Mouse (Mus musculus) embryonic facial prominence, embryonic 10.5 days (tissue): ENCODE data around the gene Prim1. TPM values are rescaled to one million over a fixed set of nuclear protein-coding genes. Genes with fewer than 3 reads are reported as not detected.
"Not testable (repeated sequence)": the region's sequence is repeated elsewhere in the genome, so short reads cannot be mapped to it uniquely, and the experiment has no call there.

Source experiments
- DNase-seq: peaks from one replicate; pipeline ENCODE4 v3.0.0-alpha.2; 2017; ENCODE audit warnings: low spot score
- H3K27ac ChIP-seq: fragments of 300-500 bp; sonication (generic); replicated peaks from 2 replicates; pipeline ENCODE4 v1.5.1; 2016; ENCODE audit warnings: mild to moderate bottlenecking
- H3K27me3 ChIP-seq: fragments of 300-500 bp; sonication (generic); replicated peaks from 2 replicates; pipeline ENCODE4 v1.6.1; 2016; ENCODE audit warnings: low read depth, mild to moderate bottlenecking; ENCODE audit not compliant: poor library complexity, severe bottlenecking
- H3K36me3 ChIP-seq: fragments of 300-500 bp; sonication (generic); replicated peaks from 2 replicates; pipeline ENCODE4 v1.6.1; 2016; ENCODE audit warnings: mild to moderate bottlenecking, moderate library complexity
- H3K4me1 ChIP-seq: fragments of 300-500 bp; sonication (generic); 2 replicates; pipeline ENCODE4 v1.6.1; 2016
- H3K4me3 ChIP-seq: fragments of 300-500 bp; sonication (generic); 2 replicates; pipeline ENCODE4 v1.5.1; 2016; ENCODE audit warnings: mild to moderate bottlenecking, moderate library complexity
- H3K9me3 ChIP-seq: fragments of 300-500 bp; sonication (generic); 2 replicates; pipeline ENCODE4 v1.6.1; 2016; ENCODE audit warnings: mild to moderate bottlenecking
- WGBS: fragments of 180-500 bp; shearing (Covaris S2); methylation state at CpG from one replicate; pipeline ENCODE4 v1.1.7; 2016; 5-methylcytosine and 5-hydroxymethylcytosine counted together
- polyA plus RNA-seq: library from polyadenylated mRNA; unstranded; fragments of >200 nt; fragmentation: Nextera tagmentation; extraction: Ambion mirVana; gene quantifications from 2 replicates; pipeline ENCODE4 v1.2.1, GENCODE M21; 2016

The Prim1 gene
- polyA plus RNA-seq, 1 experiment from 2014 or later = 111 TPM

GRCm38 (mm10) chr10:128040293-128040692 lies 25.3 kb downstream of the Prim1 start:
- DNase-seq = no peak
- no peak overlapping the region for H3K4me3 ChIP-seq
- H3K4me1 ChIP-seq = peaks cover 52% of the 10 kb centered on the region
- H3K27ac ChIP-seq = no peak overlapping the region
- H3K36me3 ChIP-seq = peaks cover 85% of the 10 kb centered on the region
- no peaks in the 10 kb centered on the region for H3K9me3 ChIP-seq
- WGBS = 97% methylated on average over 5 of the region's 5 CpGs
- no peaks in the 10 kb centered on the region for H3K27me3 ChIP-seq

GRCm38 (mm10) chr10:128041636-128042035 lies 26.7 kb downstream of the Prim1 start:
- peaks cover 99% of the 10 kb centered on the region for H3K36me3 ChIP-seq
- DNase-seq = no peak
- WGBS = 75% methylated on average over 4 of the region's 4 CpGs
- no peaks in the 10 kb centered on the region for H3K9me3 ChIP-seq
- H3K27me3 ChIP-seq = no peaks in the 10 kb centered on the region
- peaks cover 52% of the 10 kb centered on the region for H3K4me1 ChIP-seq
- no peak overlapping the region for H3K27ac ChIP-seq
- H3K4me3 ChIP-seq = no peak overlapping the region

GRCm38 (mm10) chr10:128042466-128042865 lies 27.5 kb downstream of the Prim1 start:
- 92% methylated on average over 3 of the region's 3 CpGs for WGBS
- peaks cover 100% of the 10 kb centered on the region for H3K36me3 ChIP-seq

GRCm38 (mm10) chr10:128043041-128043835 lies 28.3 kb downstream of the Prim1 start:
- Histone ChIP-seq H3K4me3 (peak overlapping the region; percentile 0; the same call in 1 of the 2 replicates), H3K4me1 (peaks cover 36% of the 10 kb centered on the region), H3K9me3 (no peaks in the 10 kb centered on the region), H3K36me3 (peaks cover 100% of the 10 kb centered on the region), H3K27ac (no peak overlapping the region), H3K27me3 (no peaks in the 10 kb centered on the region)
- 78% methylated on average over 3 of the region's 3 CpGs for WGBS
- DNase-seq = no peak

More at GRCm38 (mm10) chr10:128042466-128042865, 27.5 kb downstream of the Prim1 start:
- no peaks in the 10 kb centered on the region for H3K27me3 ChIP-seq
- H3K4me3 ChIP-seq = no peak overlapping the region
- peaks cover 44% of the 10 kb centered on the region for H3K4me1 ChIP-seq
- H3K27ac ChIP-seq = no peak overlapping the region
- H3K9me3 ChIP-seq = no peaks in the 10 kb centered on the region
- no peak for DNase-seq

GRCm38 (mm10) chr10:128048157-128048556 lies 33.2 kb downstream of the Prim1 start:
- H3K9me3 ChIP-seq = no peaks in the 10 kb centered on the region
- DNase-seq = no peak
- H3K4me1 ChIP-seq = peaks cover 17% of the 10 kb centered on the region
- peaks cover 90% of the 10 kb centered on the region for H3K36me3 ChIP-seq
- H3K27ac ChIP-seq = no peak overlapping the region
- WGBS = 96% methylated on average over 8 of the region's 8 CpGs
- no peak overlapping the region for H3K4me3 ChIP-seq
- H3K27me3 ChIP-seq = no peaks in the 10 kb centered on the region

GRCm38 (mm10) chr10:128049741-128050140 lies 34.8 kb downstream of the Prim1 start:
- no peak for DNase-seq
- no peaks in the 10 kb centered on the region for H3K27me3 ChIP-seq
- H3K4me1 ChIP-seq = peaks cover 2% of the 10 kb centered on the region
- H3K36me3 ChIP-seq = peaks cover 74% of the 10 kb centered on the region
- no peaks in the 10 kb centered on the region for H3K9me3 ChIP-seq
- 95% methylated on average over 2 of the region's 2 CpGs for WGBS
- H3K4me3 ChIP-seq = no peak overlapping the region
- H3K27ac ChIP-seq = no peak overlapping the region

- Histone ChIP-seq H3K27ac (no peak overlapping the region), H3K9me3 (no peaks in the 10 kb centered on the region), H3K36me3 (peaks cover 68% of the 10 kb centered on the region), H3K4me3 (no peak overlapping the region), H3K27me3 (no peaks in the 10 kb centered on the region), H3K4me1 (no peaks in the 10 kb centered on the region)
- 85% methylated on average over 2 of the region's 2 CpGs for WGBS
- DNase-seq = no peak
Observed at GRCm38 (mm10) chr10:128050355-128050754, 35.4 kb downstream of the Prim1 start.

GRCm38 (mm10) chr10:128051589-128051988 lies 36.6 kb downstream of the Prim1 start:
- Histone ChIP-seq H3K27ac (no peak overlapping the region), H3K4me1 (no peaks in the 10 kb centered on the region), H3K9me3 (no peaks in the 10 kb centered on the region), H3K27me3 (no peaks in the 10 kb centered on the region), H3K4me3 (no peak overlapping the region), H3K36me3 (peaks cover 56% of the 10 kb centered on the region)
- 96% methylated on average over 5 of the region's 5 CpGs for WGBS
- no peak for DNase-seq

GRCm38 (mm10) chr10:128052136-128052535 lies 37.2 kb downstream of the Prim1 start:
- H3K9me3 ChIP-seq, DNase-seq, H3K4me1 ChIP-seq, H3K27me3 ChIP-seq, H3K27ac ChIP-seq, H3K4me3 ChIP-seq: not testable (repeated sequence)
- WGBS = 97% methylated on average over 1 of the region's 2 CpGs
- H3K36me3 ChIP-seq = peaks cover 50% of the 10 kb centered on the region

GRCm38 (mm10) chr10:128053001-128053400 lies 38.0 kb downstream of the Prim1 start:
- 93% methylated on average over 8 of the region's 8 CpGs for WGBS

GRCm38 (mm10) chr10:128058184-128058583 lies 43.2 kb downstream of the Prim1 start:
- peak overlapping the region; percentile 98 for H3K27ac ChIP-seq
- DNase-seq = no peak
- H3K4me3 ChIP-seq = peak overlapping the region; percentile 98
- H3K27me3 ChIP-seq = no peaks in the 10 kb centered on the region
- peaks cover 27% of the 10 kb centered on the region for H3K36me3 ChIP-seq
- H3K9me3 ChIP-seq = no peaks in the 10 kb centered on the region
- peaks cover 28% of the 10 kb centered on the region for H3K4me1 ChIP-seq
- WGBS = 1% methylated on average over 18 of the region's 18 CpGs

More at GRCm38 (mm10) chr10:128053001-128053400, 38.0 kb downstream of the Prim1 start:
- Histone ChIP-seq H3K27ac (no peak overlapping the region), H3K9me3 (no peaks in the 10 kb centered on the region), H3K4me3 (no peak overlapping the region), H3K27me3 (no peaks in the 10 kb centered on the region), H3K4me1 (peaks cover 6% of the 10 kb centered on the region), H3K36me3 (peaks cover 41% of the 10 kb centered on the region)
- DNase-seq = no peak

- H3K36me3 ChIP-seq = peaks cover 31% of the 10 kb centered on the region
- WGBS = under 1% methylated on average over 70 of the region's 72 CpGs
- H3K9me3 ChIP-seq = no peaks in the 10 kb centered on the region
Observed at GRCm38 (mm10) chr10:128058601-128059151, 43.7 kb downstream of the Prim1 start, which contains the start of gene Ptges3. Ptges3 (plus strand) TSS chr10:128058954.

More at GRCm38 (mm10) chr10:128058601-128059151, 43.7 kb downstream of the Prim1 start, which contains the start of gene Ptges3:
- H3K4me3 ChIP-seq = peak within 1 kb of the TSS; percentile 98
- peak within 1 kb of the TSS; percentile 98 for H3K27ac ChIP-seq
- peak; percentile 99 for DNase-seq
- no peaks in the 10 kb centered on the region for H3K27me3 ChIP-seq
- H3K4me1 ChIP-seq = peaks cover 28% of the 10 kb centered on the region
